Mouse (Mus musculus) CH12.LX (cell line): Measurements from ENCODE around the gene Gm45713. TPM values are rescaled to one million over a fixed set of nuclear protein-coding genes. Genes with fewer than 3 reads are reported as not detected.

Experiments
- DNase-seq: peaks from one replicate; pipeline ENCODE4 v3.0.0-alpha.2; 2013; ENCODE audit errors: extremely low read depth
- H3K27ac ChIP-seq: 2 replicates; pipeline ENCODE4 v1.5.1; 2012; ENCODE audit warnings: low read depth, mild to moderate bottlenecking, control low read depth, moderate library complexity; ENCODE audit not compliant: insufficient read depth
- H3K27me3 ChIP-seq: replicated peaks from 2 replicates; pipeline ENCODE3; 2012; ENCODE audit warnings: inconsistent platforms
- H3K36me3 ChIP-seq, 2 experiments: replicated peaks in 1 of 2; 2 replicates each; pipeline versions ENCODE3 to v1.6.1; 2012; ENCODE audit warnings: inconsistent platforms in 1 of 2, low read length in 1 of 2, mild to moderate bottlenecking in 1 of 2, mixed read lengths in 1 of 2, moderate library complexity in 1 of 2; ENCODE audit not compliant: control insufficient read depth in 1 of 2, insufficient read depth in 1 of 2
- H3K4me1 ChIP-seq, 2 experiments: 2 replicates each; pipeline ENCODE4 v1.6.1; 2012; ENCODE audit warnings: inconsistent platforms in 1 of 2, moderate library complexity in 1 of 2; ENCODE audit not compliant: insufficient read depth in 2 of 2, control insufficient read depth in 1 of 2
- H3K4me2 ChIP-seq: 2 replicates; pipeline ENCODE4 v1.6.1; 2012; ENCODE audit warnings: low read depth, mild to moderate bottlenecking, control low read depth; ENCODE audit not compliant: poor library complexity, insufficient read depth, severe bottlenecking
- H3K4me3 ChIP-seq, 3 experiments: fragments of 150-350 bp in 1 of 3; sonication (generic) in 1 of 3; replicated peaks in 1 of 3; 2 replicates each; pipeline versions ENCODE3 to v1.5.1; 2011 to 2012; ENCODE audit warnings: low read depth in 2 of 3, low read length in 2 of 3, mild to moderate bottlenecking in 2 of 3, moderate library complexity in 2 of 3, control low read depth in 1 of 3, improper control_type of control experiment in 1 of 3, inconsistent platforms in 1 of 3, mixed read lengths in 1 of 3; ENCODE audit not compliant: poor library complexity in 1 of 3
- H3K79me2 ChIP-seq: replicated peaks from 2 replicates; pipeline ENCODE4 v1.6.1; 2012; ENCODE audit warnings: mild to moderate bottlenecking, moderate library complexity; ENCODE audit not compliant: control insufficient read depth, poor library complexity, insufficient read depth, severe bottlenecking; ENCODE audit errors: extremely low read depth
- H3K9ac ChIP-seq: 2 replicates; pipeline ENCODE4 v1.6.1; 2012; ENCODE audit warnings: low read depth, mild to moderate bottlenecking, control low read depth, moderate library complexity; ENCODE audit not compliant: insufficient read depth
- H3K9me3 ChIP-seq: replicated peaks from 2 replicates; pipeline ENCODE3; 2012; ENCODE audit warnings: low read length, inconsistent platforms, mixed read lengths
- CHD1 ChIP-seq: IDR thresholded peaks from 2 replicates; pipeline ENCODE4 v1.6.1; 2012; ENCODE audit warnings: low read depth, low read length, improper control_type of control experiment, inconsistent platforms
- CHD2 ChIP-seq: IDR thresholded peaks from 2 replicates; pipeline ENCODE4 v1.6.1; 2011; ENCODE audit warnings: low read length, improper control_type of control experiment
- CTCF ChIP-seq, 2 experiments: IDR thresholded peaks in 1 of 2; conservative IDR thresholded peaks in 1 of 2; 2 replicates each; pipeline ENCODE4 v1.5.1; 2011 to 2012; ENCODE audit warnings: low read depth in 2 of 2, low read length in 2 of 2, improper control_type of control experiment in 1 of 2, inconsistent platforms in 1 of 2, mild to moderate bottlenecking in 1 of 2, moderate library complexity in 1 of 2
- ELF1 ChIP-seq: IDR thresholded peaks from 2 replicates; pipeline ENCODE4 v1.6.1; 2014; ENCODE audit warnings: low read depth, mild to moderate bottlenecking, inconsistent platforms, low read length, improper control_type of control experiment
- ETS1 ChIP-seq: conservative IDR thresholded peaks from 2 replicates; pipeline ENCODE4 v1.6.1; 2012; ENCODE audit warnings: low read depth, mild to moderate bottlenecking, inconsistent platforms, low read length, improper control_type of control experiment, moderate library complexity
- HCFC1 ChIP-seq: IDR thresholded peaks from 2 replicates; pipeline ENCODE4 v1.6.1; 2012; ENCODE audit warnings: low read depth, mild to moderate bottlenecking, inconsistent platforms, low read length, improper control_type of control experiment
- JUND ChIP-seq: conservative IDR thresholded peaks from 2 replicates; pipeline ENCODE4 v1.6.1; 2011; ENCODE audit warnings: low read depth, low read length, improper control_type of control experiment
- KAT2A ChIP-seq: IDR thresholded peaks from 2 replicates; pipeline ENCODE4 v1.6.1; 2012; ENCODE audit warnings: low read length, improper control_type of control experiment, inconsistent platforms; ENCODE audit not compliant: insufficient replicate concordance
- MAFK ChIP-seq: IDR thresholded peaks from 2 replicates; pipeline ENCODE4 v1.6.1; 2011; ENCODE audit warnings: low read length, improper control_type of control experiment; ENCODE audit not compliant: insufficient replicate concordance
- MAX ChIP-seq: IDR thresholded peaks from 2 replicates; pipeline ENCODE4 v1.6.1; 2011; ENCODE audit warnings: low read length, improper control_type of control experiment
- MAZ ChIP-seq: IDR thresholded peaks from 2 replicates; pipeline ENCODE4 v1.6.1; 2012; ENCODE audit warnings: low read depth, mild to moderate bottlenecking, inconsistent platforms, low read length, improper control_type of control experiment, moderate library complexity
- MEF2A ChIP-seq: IDR thresholded peaks from 2 replicates; pipeline ENCODE4 v1.6.1; 2014; ENCODE audit warnings: low read depth, mild to moderate bottlenecking, inconsistent platforms, low read length, improper control_type of control experiment, borderline replicate concordance
- MXI1 ChIP-seq: IDR thresholded peaks from 2 replicates; pipeline ENCODE4 v1.6.1; 2011; ENCODE audit warnings: mild to moderate bottlenecking, low read depth, low read length, improper control_type of control experiment
- MYC ChIP-seq: IDR thresholded peaks from 2 replicates; pipeline ENCODE4 v1.6.1; 2011; ENCODE audit warnings: low read depth, mild to moderate bottlenecking, improper control_type of control experiment, low read length
- POLR2A ChIP-seq: IDR thresholded peaks from 2 replicates; pipeline ENCODE4 v1.6.1; 2011; ENCODE audit warnings: low read depth, mild to moderate bottlenecking, improper control_type of control experiment, low read length
- POLR2AphosphoS2 ChIP-seq: IDR thresholded peaks from 2 replicates; pipeline ENCODE4 v1.6.1; 2011; ENCODE audit warnings: low read depth, low read length, improper control_type of control experiment
- SIN3A ChIP-seq: IDR thresholded peaks from 2 replicates; pipeline ENCODE4 v1.6.1; 2012; ENCODE audit warnings: low read length, improper control_type of control experiment, inconsistent platforms
- SMC3 ChIP-seq: IDR thresholded peaks from 2 replicates; pipeline ENCODE4 v1.6.1; 2011; ENCODE audit warnings: low read depth, low read length, improper control_type of control experiment
- TCF12 ChIP-seq: IDR thresholded peaks from 2 replicates; pipeline ENCODE4 v1.6.1; 2014; ENCODE audit warnings: low read depth, mild to moderate bottlenecking, inconsistent platforms, low read length, improper control_type of control experiment
- UBTF ChIP-seq: IDR thresholded peaks from 2 replicates; pipeline ENCODE4 v1.6.1; 2012; ENCODE audit warnings: low read depth, mild to moderate bottlenecking, inconsistent platforms, low read length, improper control_type of control experiment, moderate library complexity
- USF2 ChIP-seq: conservative IDR thresholded peaks from 2 replicates; pipeline ENCODE4 v1.6.1; 2011; ENCODE audit warnings: low read depth, low read length, improper control_type of control experiment
- ZC3H11A ChIP-seq: IDR thresholded peaks from 2 replicates; pipeline ENCODE4 v1.6.1; 2012; ENCODE audit warnings: low read depth, mild to moderate bottlenecking, inconsistent platforms, low read length, improper control_type of control experiment
- ZKSCAN1 ChIP-seq: IDR thresholded peaks from 2 replicates; pipeline ENCODE4 v1.6.1; 2012; ENCODE audit warnings: low read depth, inconsistent platforms, low read length, improper control_type of control experiment, borderline replicate concordance
- ZNF384 ChIP-seq: IDR thresholded peaks from 2 replicates; pipeline ENCODE4 v1.6.1; 2012; ENCODE audit warnings: low read depth, low read length, improper control_type of control experiment, inconsistent platforms
- dilution Hi-C: fragments of 300-500 bp; cut with MboI; formaldehyde crosslinking; loops from 2 replicates; pipeline ENCODE4 v1.14.3; 2020; ENCODE audit warnings: low sequenced_read_pairs; ENCODE audit not compliant: extremely low pct_unique_long_range_greater_than_20kb, extremely low pct_ligation_motif_present
- in situ Hi-C: fragments of 300-500 bp; cut with MboI; formaldehyde crosslinking; loops from 3 replicates; pipeline ENCODE4 v1.14.3; 2019; ENCODE audit warnings: low sequenced_read_pairs, low pct_ligation_motif_present, low pct_unique_long_range_greater_than_20kb, mixed read lengths
- polyA plus RNA-seq: library from polyadenylated mRNA; unstranded; fragments of >175 nt; gene quantifications from 2 replicates; pipeline ENCODE4 v1.2.1, GENCODE M21; 2012; ENCODE audit warnings: low read depth; ENCODE audit not compliant: insufficient read length
- total RNA-seq, 2 experiments: library from RNA; depleted of rRNA; stranded (reverse); fragments of 300-350 nt in 1 of 2; fragments of >200 nt in 1 of 2; gene quantifications; 2 replicates each; pipeline ENCODE4 v1.2.3; 2012 to 2014

Gene Gm45713
- total and polyA plus RNA-seq, 3 experiments, result 2.2 TPM; not detected in 2

DNA sequence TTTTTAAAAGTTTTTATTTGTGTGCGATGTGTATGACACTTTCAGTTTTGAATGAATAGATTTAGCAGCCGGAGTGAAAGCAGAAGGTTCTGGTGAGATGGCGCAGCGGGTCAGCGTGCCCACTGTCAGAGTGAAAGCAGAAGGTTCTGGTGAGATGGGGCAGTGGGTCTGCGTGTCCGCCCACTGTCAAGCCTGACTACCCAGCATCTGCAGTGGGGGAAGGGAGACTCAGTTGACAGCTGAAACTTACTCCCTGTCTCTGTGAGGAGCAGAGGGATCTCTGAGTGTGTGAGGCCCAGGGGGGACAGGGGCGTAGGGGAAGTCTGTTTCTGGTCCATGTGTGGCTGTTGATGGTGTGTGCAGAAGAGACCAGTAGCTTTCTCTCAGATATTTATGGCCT, 18.5 kb downstream of the Gm45713 start:
- in situ Hi-C loops (no loop called here), dilution Hi-C loops (no loop called here)
- Histone ChIP-seq H3K79me2 (0 out of 2 replicates have a peak, but pooled peaks cover 2% of the 10 kb centered on the region), H3K36me3 (peaks cover 31 to 47% of the 10 kb centered on the region in 2 experiments), H3K4me1 (peaks cover 2 to 40% of the 10 kb centered on the region in 2 experiments; a peak in 3 of 4 replicates), H3K4me2 (no peak overlapping the region), H3K27me3 (no peaks in the 10 kb centered on the region), H3K9me3 (no peaks in the 10 kb centered on the region), H3K4me3 (no peak overlapping the region), H3K9ac (no peak overlapping the region), H3K27ac (no peak overlapping the region)
- TF ChIP-seq MAX, result no peak
- TF ChIP-seq MAFK, result no peak
- no peak for TF ChIP-seq MXI1
- no peak for TF ChIP-seq USF2
- no peak for TF ChIP-seq CHD2
- TF ChIP-seq TCF12, result no peak
- no peak for TF ChIP-seq MAZ
- TF ChIP-seq JUND, result no peak
- TF ChIP-seq MEF2A, result no peak
- TF ChIP-seq HCFC1, result no peak
- no peak for DNase-seq

- Histone ChIP-seq H3K9me3 (no peaks in the 10 kb centered on the region), H3K9ac (no peak overlapping the region), H3K27ac (no peak overlapping the region), H3K4me3 (no peak overlapping the region), H3K27me3 (no peaks in the 10 kb centered on the region), H3K36me3 (peaks cover 0 to 10% of the 10 kb centered on the region in 2 experiments), H3K4me1 (peaks cover 0 to 10% of the 10 kb centered on the region in 2 experiments; a peak in 2 of 4 replicates), H3K79me2 (no peaks in the 10 kb centered on the region), H3K4me2 (no peak overlapping the region)
- dilution Hi-C loops, result no loop called here
- no peak for DNase-seq
- in situ Hi-C loops, result no loop called here
- no peak for TF ChIP-seq CTCF (conservative IDR thresholded peaks at IDR 0.05 in 1 of 2, IDR thresholded peaks at IDR 0.05 in 1 of 2; ENCODE audit: low read depth in 2 of 2, low read length in 2 of 2)
These were observed 22.6 kb downstream of the Gm45713 start for GRCm38 (mm10) chr7:45113476-45113875.

GRCm38 (mm10) chr7:45112529-45112928, 23.5 kb downstream of the Gm45713 start:
- peaks cover 0 to 1% of the 10 kb centered on the region in 2 experiments; a peak in 2 of 4 replicates for H3K4me1 ChIP-seq
- DNase-seq, result no peak
- no peak overlapping the region for H3K27ac ChIP-seq
- H3K9me3 ChIP-seq, result no peaks in the 10 kb centered on the region
- in situ Hi-C loops, result no loop called here
- H3K27me3 ChIP-seq, result no peaks in the 10 kb centered on the region
- TF ChIP-seq USF2 (no peak), TCF12 (no peak), JUND (no peak), MAZ (no peak), CHD1 (no peak), HCFC1 (no peak), POLR2AphosphoS2 (no peak), ELF1 (no peak), UBTF (no peak), MEF2A (no peak), ETS1 (no peak), SIN3A (no peak), POLR2A (no peak), ZNF384 (no peak), ZKSCAN1 (no peak), MYC (no peak), SMC3 (no peak), KAT2A (no peak), ZC3H11A (no peak), MAFK (no peak)
- H3K79me2 ChIP-seq, result no peaks in the 10 kb centered on the region
- peaks cover 0 to under 1% of the 10 kb centered on the region in 2 experiments for H3K36me3 ChIP-seq
- no peak overlapping the region for H3K4me3 ChIP-seq
- dilution Hi-C loops, result no loop called here
- H3K4me2 ChIP-seq, result no peak overlapping the region
- H3K9ac ChIP-seq, result no peak overlapping the region
